Mouse (Mus musculus) NIH3T3 (cell line): ENCODE measurements at regions not wholly inside any gene's neighbourhood (a gene's known extent, or its start where the extent isn't known, plus 50 kb on each side); places are given as distances from the start of the nearest gene placed in this dataset.

ENCODE experiments used
- DNase-seq: peaks from one replicate; pipeline ENCODE4 v3.0.0-alpha.2; 2012; ENCODE audit warnings: low read depth

- no peak for DNase-seq
Measured at GRCm38 (mm10) chr8:128056251-128056650, 302.2 kb upstream of the Nrp1 start.

GRCm38 (mm10) chr8:128057845-128058244, 300.6 kb upstream of the Nrp1 start:
- DNase-seq, result no peak

- no peak for DNase-seq
Measured at GRCm38 (mm10) chr8:128059817-128060216, 298.6 kb upstream of the Nrp1 start.

- DNase-seq, result peak; percentile 42
Measured at GRCm38 (mm10) chr8:128064211-128064610, 294.2 kb upstream of the Nrp1 start.

- no peak for DNase-seq
Measured at GRCm38 (mm10) chr8:128065127-128065526, 293.3 kb upstream of the Nrp1 start.

- DNase-seq, result no peak
Measured at GRCm38 (mm10) chr8:128065964-128066680, 292.3 kb upstream of the Nrp1 start.

GRCm38 (mm10) chr8:128069749-128070148, 288.7 kb upstream of the Nrp1 start:
- peak; percentile 67 for DNase-seq

GRCm38 (mm10) chr8:128075566-128075965, 282.8 kb upstream of the Nrp1 start:
- no peak for DNase-seq

GRCm38 (mm10) chr8:128076226-128076625, 282.2 kb upstream of the Nrp1 start:
- DNase-seq, result no peak

GRCm38 (mm10) chr8:128078740-128079139, 279.7 kb upstream of the Nrp1 start:
- DNase-seq, result no peak

GRCm38 (mm10) chr8:128085800-128086199, 272.6 kb upstream of the Nrp1 start:
- no peak for DNase-seq

GRCm38 (mm10) chr8:128087500-128087899, 270.9 kb upstream of the Nrp1 start:
- DNase-seq, result no peak

GRCm38 (mm10) chr8:128092826-128093225, 265.6 kb upstream of the Nrp1 start:
- DNase-seq, result peak; percentile 68

- no peak for DNase-seq
Measured at GRCm38 (mm10) chr8:128095451-128095850, 263.0 kb upstream of the Nrp1 start.

GRCm38 (mm10) chr8:128097601-128098000, 260.8 kb upstream of the Nrp1 start:
- no peak for DNase-seq

GRCm38 (mm10) chr8:128103380-128103779, 255.0 kb upstream of the Nrp1 start:
- DNase-seq, result no peak

GRCm38 (mm10) chr8:128106569-128106968, 251.8 kb upstream of the Nrp1 start:
- DNase-seq, result no peak

- no peak for DNase-seq
Measured at GRCm38 (mm10) chr8:128107041-128107440, 251.4 kb upstream of the Nrp1 start.

GRCm38 (mm10) chr8:128109036-128109435, 249.4 kb upstream of the Nrp1 start:
- no peak for DNase-seq

GRCm38 (mm10) chr8:128111132-128111531, 247.3 kb upstream of the Nrp1 start:
- no peak for DNase-seq

GRCm38 (mm10) chr8:128113116-128113515, 245.3 kb upstream of the Nrp1 start:
- DNase-seq, result peak; percentile 87

- DNase-seq, result no peak
Measured at GRCm38 (mm10) chr8:128141290-128141966, 217.0 kb upstream of the Nrp1 start.

- DNase-seq, result no peak
Measured at GRCm38 (mm10) chr8:128148351-128148942, 210.0 kb upstream of the Nrp1 start.
